Mouse (Mus musculus): ENCODE measurements around the gene Cmtr1. TPM values are rescaled to one million over a fixed set of nuclear protein-coding genes. Genes with fewer than 3 reads are reported as not detected.

The Cmtr1 gene
- total RNA-seq (2023), result 122 TPM

GRCm38 (mm10) chr17:29660076-29660761 is at the start of gene Cmtr1:
Gene Cmtr1, plus strand, starts transcription at chr17:29660595.

GRCm38 (mm10) chr17:29614115-29615023 is 46.0 kb upstream of the Cmtr1 start, which contains the start of the genes Rnf8 and Gm28043:
Gene Rnf8, plus strand, starts transcription at chr17:29614790.
Gene Gm28043, plus strand, starts transcription at chr17:29614876.

GRCm38 (mm10) chr17:29716732-29717445 is 56.5 kb downstream of the Cmtr1 start, which contains the start of gene Ccdc167:
Gene Ccdc167, minus strand, starts transcription at chr17:29717044.

Other genes with a start within 250 kb of the Cmtr1 start
- gene Pim1, start 169.8 kb upstream of the Cmtr1 start, total RNA-seq (2023), result 557 TPM
- not detected for gene Gm17657, start 111.0 kb upstream of the Cmtr1 start, total RNA-seq (2023)
- gene Tbc1d22b, start 110.8 kb upstream of the Cmtr1 start, total RNA-seq (2023), result 45.5 TPM
- not detected for gene Tmem217, start 108.2 kb upstream of the Cmtr1 start, total RNA-seq (2023)
- gene Rnf8, start 45.8 kb upstream of the Cmtr1 start, total RNA-seq (2023), result 60.5 TPM
- 11.7 TPM for gene Gm28043, start 45.7 kb upstream of the Cmtr1 start, total RNA-seq (2023)
- gene Ccdc167, start 56.4 kb downstream of the Cmtr1 start, total RNA-seq (2023), result 6.8 TPM

All from CD4-positive naive resting alpha-beta T cell, adult 76 days (primary cell).